Mouse (Mus musculus) small intestine, adult 2 months (tissue): ENCODE data around the gene Fnbp1. TPM values are rescaled to one million over a fixed set of nuclear protein-coding genes. Genes with fewer than 3 reads are reported as not detected.

ENCODE experiments used
- H3K27ac ChIP-seq: fragments of 200-500 bp; 2 replicates; pipeline ENCODE4 v1.5.1; 2012; ENCODE audit warnings: low read depth, low read length, control low read depth, inconsistent platforms; ENCODE audit not compliant: insufficient read depth
- H3K27me3 ChIP-seq: fragments of 200-500 bp; 2 replicates; pipeline ENCODE4 v1.6.1; 2012; ENCODE audit warnings: mild to moderate bottlenecking, moderate library complexity, low read length, inconsistent platforms; ENCODE audit not compliant: control insufficient read depth, insufficient read depth
- H3K36me3 ChIP-seq: fragments of 200-500 bp; 2 replicates; pipeline ENCODE4 v1.6.1; 2012; ENCODE audit warnings: mild to moderate bottlenecking, low read length, control low read depth, inconsistent platforms; ENCODE audit not compliant: control insufficient read depth, insufficient read depth
- H3K4me1 ChIP-seq: fragments of 200-500 bp; 2 replicates; pipeline ENCODE4 v1.6.1; 2012; ENCODE audit warnings: low read length, inconsistent platforms, mixed read lengths; ENCODE audit not compliant: control insufficient read depth, insufficient read depth, insufficient read length
- H3K4me3 ChIP-seq: fragments of 200-500 bp; 2 replicates; pipeline ENCODE4 v1.5.1; 2012; ENCODE audit warnings: low read depth, mild to moderate bottlenecking, control low read depth, inconsistent platforms, low read length, moderate library complexity
- CTCF ChIP-seq: fragments of 200-500 bp; IDR thresholded peaks from 2 replicates; pipeline ENCODE4 v1.5.1; 2012; ENCODE audit warnings: low read depth, mild to moderate bottlenecking, control low read depth, inconsistent platforms, low read length, moderate library complexity, mixed read lengths; ENCODE audit not compliant: insufficient replicate concordance, insufficient read length; ENCODE audit errors: extremely low read depth
- POLR2A ChIP-seq: fragments of 200-500 bp; IDR thresholded peaks from 2 replicates; pipeline ENCODE4 v1.6.1; 2012; ENCODE audit warnings: low read depth, mild to moderate bottlenecking, control low read depth, inconsistent platforms, low read length, moderate library complexity
- WGBS: fragments of 180-500 bp; shearing (Covaris S2); methylation state at CpG from one replicate; pipeline ENCODE4 v1.1.7; 2018; 5-methylcytosine and 5-hydroxymethylcytosine counted together
- polyA plus RNA-seq: library from polyadenylated mRNA; depleted of rRNA; stranded (reverse); fragments of >200 nt; gene quantifications from 2 replicates; pipeline ENCODE4 v1.2.3, GENCODE M21; 2012

Gene Fnbp1
- polyA plus RNA-seq, 1 experiment: 28.6 TPM

DNA sequence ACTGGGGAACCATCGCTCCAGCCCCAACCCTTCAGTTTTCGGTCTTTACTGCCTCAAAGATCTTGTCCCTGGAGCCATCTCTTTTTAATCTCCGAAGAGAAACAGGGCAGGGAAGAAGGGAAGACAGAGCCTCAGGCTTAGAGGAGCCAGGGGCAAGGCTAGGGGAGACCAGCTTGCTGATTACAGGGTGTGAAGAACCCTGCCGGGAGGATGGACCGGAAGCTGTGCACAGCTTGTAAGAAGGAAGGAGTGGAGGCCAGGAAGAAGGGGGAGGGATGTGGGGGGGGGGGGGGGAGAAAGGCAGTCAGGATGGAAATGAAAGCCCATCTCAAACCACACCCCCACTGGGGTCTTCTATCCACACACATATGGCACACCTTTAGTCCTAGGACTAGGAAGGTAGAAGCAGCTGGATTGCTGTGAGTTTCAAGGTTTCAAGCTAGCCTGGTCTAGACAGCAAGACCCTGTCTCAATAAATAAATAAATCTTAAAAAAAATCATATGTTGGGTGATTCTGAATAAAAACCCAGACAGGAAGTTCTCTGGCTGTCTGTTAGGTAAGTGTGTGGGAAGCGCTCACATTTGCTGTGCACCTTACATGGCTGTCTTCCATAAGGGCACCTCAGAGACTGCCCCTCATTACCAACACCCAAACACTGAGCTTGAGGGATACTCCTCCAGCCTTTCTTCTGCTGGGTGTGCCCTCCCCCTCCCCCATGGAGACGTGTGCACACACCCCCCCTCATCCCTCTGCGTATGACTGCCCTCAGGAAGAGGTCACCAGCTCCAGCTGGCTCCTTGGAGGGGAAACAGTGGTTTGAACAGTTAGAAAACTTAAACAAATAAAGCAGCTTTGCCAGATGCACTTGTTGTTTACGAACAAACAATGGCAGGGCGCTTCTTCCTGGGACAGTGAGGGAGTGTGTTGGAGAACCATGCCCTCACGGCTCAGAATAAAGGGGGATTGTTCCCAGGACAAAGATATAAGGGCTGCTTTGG, 53.8 kb downstream of the Fnbp1 start:
- WGBS: 53% methylated on average over 11 of the region's 11 CpGs
- H3K36me3 ChIP-seq: 0 out of 2 replicates have a peak, but pooled peaks cover 4% of the 10 kb centered on the region
- peaks cover 12% of the 10 kb centered on the region; the same call in 1 of the 2 replicates for H3K4me1 ChIP-seq
- peak overlapping the region; percentile 46; the same call in 1 of the 2 replicates for H3K27ac ChIP-seq
- no peak overlapping the region for H3K4me3 ChIP-seq
- TF ChIP-seq POLR2A (no peak), CTCF (no peak)
- H3K27me3 ChIP-seq: no peaks in the 10 kb centered on the region

DNA sequence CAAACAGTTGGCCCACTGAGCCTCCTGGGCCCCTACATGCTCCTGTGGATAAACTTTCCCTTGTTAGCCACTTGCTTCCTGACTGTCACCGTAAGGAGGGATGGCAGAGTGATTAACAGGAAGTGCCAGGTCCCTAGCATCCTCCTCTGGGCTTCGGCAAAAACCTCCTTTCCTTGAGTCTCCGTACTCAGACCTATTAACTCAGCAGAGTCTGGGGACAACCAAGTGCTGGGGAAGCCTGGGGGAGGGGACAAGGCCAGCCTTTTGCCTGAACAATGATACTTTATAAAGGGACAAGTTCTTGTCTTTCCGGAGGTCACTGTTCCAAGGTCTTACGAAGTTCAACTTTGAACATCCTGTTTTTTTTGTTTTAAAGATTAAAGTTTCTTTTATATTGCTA, 54.7 kb downstream of the Fnbp1 start:
- Histone ChIP-seq H3K4me1 (peaks cover 16% of the 10 kb centered on the region; the same call in 1 of the 2 replicates), H3K36me3 (0 out of 2 replicates have a peak, but pooled peaks cover 4% of the 10 kb centered on the region), H3K27ac (no peak overlapping the region), H3K27me3 (no peaks in the 10 kb centered on the region), H3K4me3 (no peak overlapping the region)
- WGBS: 52% methylated on average over 5 of the region's 5 CpGs
- no peak for TF ChIP-seq POLR2A

DNA sequence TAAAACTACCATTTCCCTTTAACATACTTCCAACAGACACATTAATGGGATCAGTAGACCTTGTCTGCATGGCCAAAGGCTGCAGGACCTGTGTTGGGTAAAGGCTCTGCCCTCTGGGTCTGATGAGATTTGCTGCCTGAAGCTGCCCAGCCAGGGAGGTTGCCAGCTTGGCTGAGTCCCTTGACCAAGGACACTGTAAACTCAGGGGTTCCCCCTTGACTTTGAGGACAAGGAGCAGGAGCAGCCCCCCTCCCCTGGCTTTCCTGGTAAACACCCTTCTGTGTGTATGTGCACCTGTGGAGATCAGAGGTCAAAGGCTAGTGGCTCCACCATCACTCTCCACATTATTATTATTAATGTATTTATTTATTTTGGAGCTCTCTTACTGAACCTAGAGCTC, 55.3 kb downstream of the Fnbp1 start:
- peaks cover 16% of the 10 kb centered on the region; the same call in 1 of the 2 replicates for H3K4me1 ChIP-seq

DNA sequence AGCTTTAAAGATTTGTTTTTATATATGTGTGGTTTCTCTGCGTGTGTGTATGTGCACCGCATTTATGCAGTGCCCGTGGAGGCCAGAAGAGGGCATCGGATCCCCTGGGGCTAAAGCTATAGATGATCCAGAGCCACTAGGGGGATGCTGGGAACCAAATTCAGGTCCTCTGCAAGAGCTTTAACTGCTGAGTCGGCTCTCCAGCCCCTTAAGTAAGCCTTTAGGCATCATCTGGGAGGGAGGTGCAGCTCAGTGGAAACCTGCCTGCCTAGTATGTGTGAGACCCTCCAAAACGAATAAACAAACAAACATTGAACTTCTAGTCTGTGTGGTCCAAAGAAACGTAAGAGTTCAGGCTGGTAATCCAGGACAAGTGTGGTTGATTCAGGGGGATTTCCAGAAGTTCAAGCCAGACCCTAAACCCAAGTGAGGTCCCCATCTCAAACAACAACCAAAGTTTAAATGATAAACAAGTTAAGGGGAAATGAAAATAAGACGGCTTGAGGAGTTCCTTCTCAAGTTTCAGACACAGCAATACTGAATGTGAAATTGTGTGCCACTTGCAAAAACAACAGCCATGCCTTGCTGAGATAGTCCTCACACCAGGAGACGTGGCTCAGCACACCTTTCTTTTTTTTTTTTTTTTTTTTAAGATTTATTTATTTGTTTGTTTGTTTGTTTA, 57.5 kb downstream of the Fnbp1 start:
- Histone ChIP-seq H3K4me1 (peaks cover 16% of the 10 kb centered on the region; the same call in 1 of the 2 replicates), H3K27me3 (no peaks in the 10 kb centered on the region), H3K4me3 (no peak overlapping the region), H3K27ac (peak overlapping the region; percentile 66), H3K36me3 (0 out of 2 replicates have a peak, but pooled peaks cover 4% of the 10 kb centered on the region)
- no peak for TF ChIP-seq POLR2A
- no peak for TF ChIP-seq CTCF
- 95% methylated on average over 9 of the region's 9 CpGs for WGBS

More for the DNA sequence above, 55.3 kb downstream of the Fnbp1 start:
- H3K27me3 ChIP-seq: no peaks in the 10 kb centered on the region
- TF ChIP-seq POLR2A (no peak), CTCF (no peak)
- 0 out of 2 replicates have a peak, but pooled peaks cover 4% of the 10 kb centered on the region for H3K36me3 ChIP-seq
- H3K27ac ChIP-seq: no peak overlapping the region
- no peak overlapping the region for H3K4me3 ChIP-seq

DNA sequence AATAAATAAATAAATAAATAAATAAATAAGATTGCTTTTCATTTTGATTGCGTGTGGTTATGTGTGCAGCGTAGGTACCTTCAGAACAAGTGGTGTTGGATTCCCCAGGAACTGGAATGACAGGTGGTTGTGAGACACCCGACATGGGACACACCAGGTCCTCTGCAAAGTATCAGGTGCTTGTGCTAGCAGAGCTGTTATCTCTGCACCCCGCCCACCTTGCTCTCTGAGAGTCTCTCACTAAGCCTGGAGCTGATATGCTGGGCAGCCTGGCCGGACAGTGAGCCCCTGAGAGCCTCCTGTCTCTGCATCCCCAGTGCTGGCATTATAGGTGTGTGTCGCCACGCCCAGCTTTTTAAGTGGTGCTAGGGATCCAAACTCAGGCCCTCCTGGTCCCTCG, 58.4 kb downstream of the Fnbp1 start:
- TF ChIP-seq CTCF (no peak), POLR2A (no peak)
- Histone ChIP-seq H3K36me3 (0 out of 2 replicates have a peak, but pooled peaks cover 4% of the 10 kb centered on the region), H3K27me3 (no peaks in the 10 kb centered on the region), H3K4me3 (no peak overlapping the region), H3K27ac (no peak overlapping the region), H3K4me1 (peaks cover 10% of the 10 kb centered on the region; the same call in 1 of the 2 replicates)
- WGBS: 89% methylated on average over 8 of the region's 8 CpGs

DNA sequence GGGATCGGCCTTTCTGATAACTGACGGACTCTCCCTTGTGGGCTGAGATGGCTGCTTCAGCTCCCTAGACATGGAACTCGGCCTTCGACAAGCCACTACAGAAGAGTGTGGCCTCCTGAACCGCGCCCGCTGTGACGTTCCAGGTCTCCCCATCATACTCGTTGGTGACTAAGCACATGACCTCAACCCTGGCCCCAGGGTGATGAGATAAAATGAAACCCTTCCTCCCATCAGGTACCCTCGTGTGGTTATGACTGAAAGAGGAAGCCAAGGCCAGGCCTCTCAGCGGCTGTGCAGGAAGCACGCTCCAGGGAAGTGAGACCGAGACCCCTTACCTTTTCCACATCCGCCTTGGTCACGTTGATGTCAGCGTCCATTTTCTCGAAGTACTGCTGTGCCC, 59.2 kb downstream of the Fnbp1 start:
- peak overlapping the region; percentile 58 for H3K27ac ChIP-seq
- no peak for TF ChIP-seq POLR2A
- no peak for TF ChIP-seq CTCF
- H3K4me1 ChIP-seq: peaks cover 9% of the 10 kb centered on the region; the same call in 1 of the 2 replicates
- H3K27me3 ChIP-seq: no peaks in the 10 kb centered on the region
- H3K36me3 ChIP-seq: 0 out of 2 replicates have a peak, but pooled peaks cover 4% of the 10 kb centered on the region
- WGBS: 79% methylated on average over 17 of the region's 17 CpGs
- no peak overlapping the region for H3K4me3 ChIP-seq
